Mouse (Mus musculus) embryonic facial prominence, embryonic 13.5 days (tissue): Measurements from ENCODE around the gene Mlph. TPM values are rescaled to one million over a fixed set of nuclear protein-coding genes. Genes with fewer than 3 reads are reported as not detected.

Source experiments
- ATAC-seq: fragments of 200-750 bp; cut with Nextera tagmentation; 2 replicates; pipeline ENCODE4 v1.8.0; 2017; ENCODE audit warnings: low read depth; ENCODE audit not compliant: insufficient number of reproducible peaks, insufficient read depth, low FRiP score, low TSS enrichment
- H3K27ac ChIP-seq: fragments of 300-500 bp; sonication (generic); 2 replicates; pipeline ENCODE4 v1.5.1; 2015; ENCODE audit warnings: moderate library complexity, mild to moderate bottlenecking, inconsistent platforms
- H3K27me3 ChIP-seq: fragments of 300-500 bp; sonication (generic); 2 replicates; pipeline ENCODE4 v1.6.1; 2015; ENCODE audit warnings: mild to moderate bottlenecking, inconsistent platforms
- H3K36me3 ChIP-seq: fragments of 300-500 bp; sonication (generic); 2 replicates; pipeline ENCODE4 v1.6.1; 2015; ENCODE audit warnings: mild to moderate bottlenecking, inconsistent platforms
- H3K4me1 ChIP-seq: fragments of 300-500 bp; sonication (generic); 2 replicates; pipeline ENCODE4 v1.6.1; 2015; ENCODE audit warnings: inconsistent platforms
- H3K4me2 ChIP-seq: fragments of 300-500 bp; sonication (generic); 2 replicates; pipeline ENCODE4 v1.6.1; 2015; ENCODE audit warnings: moderate library complexity, mild to moderate bottlenecking, inconsistent platforms
- H3K4me3 ChIP-seq: fragments of 300-500 bp; sonication (generic); 2 replicates; pipeline ENCODE4 v1.5.1; 2015; ENCODE audit warnings: mild to moderate bottlenecking, inconsistent platforms
- H3K9ac ChIP-seq: fragments of 300-500 bp; sonication (generic); 2 replicates; pipeline ENCODE4 v1.6.1; 2015; ENCODE audit warnings: mild to moderate bottlenecking, inconsistent platforms
- H3K9me3 ChIP-seq: fragments of 300-500 bp; sonication (generic); 2 replicates; pipeline ENCODE4 v1.6.1; 2016; ENCODE audit warnings: inconsistent platforms
- WGBS: fragments of 180-500 bp; shearing (Covaris S2); methylation state at CpG from one replicate; pipeline ENCODE4 v1.1.7; 2015; ENCODE audit warnings: mixed read lengths; 5-methylcytosine and 5-hydroxymethylcytosine counted together
- polyA plus RNA-seq: library from polyadenylated mRNA; unstranded; fragments of >200 nt; fragmentation: Nextera tagmentation; extraction: Ambion mirVana; gene quantifications from 2 replicates; pipeline ENCODE4 v1.2.1, GENCODE M21; 2015

Mlph gene
- polyA plus RNA-seq, 1 experiment from 2014 or later, result 0.60 TPM

GRCm38 (mm10) chr1:90998891-90999611 lies 84.2 kb downstream of the Mlph start:
- Histone ChIP-seq H3K4me3 (peak overlapping the region; percentile 81), H3K9ac (peak overlapping the region; percentile 87), H3K4me1 (peaks cover 30% of the 10 kb centered on the region), H3K4me2 (peak overlapping the region; percentile 99), H3K36me3 (no peaks in the 10 kb centered on the region), H3K9me3 (peaks cover 3% of the 10 kb centered on the region; the same call in 1 of the 2 replicates), H3K27me3 (no peaks in the 10 kb centered on the region), H3K27ac (no peak overlapping the region)
- no peak for ATAC-seq
- 1% methylated on average over 41 of the region's 41 CpGs for WGBS

GRCm38 (mm10) chr1:90999911-91000601 lies 85.2 kb downstream of the Mlph start:
- Histone ChIP-seq H3K36me3 (no peaks in the 10 kb centered on the region), H3K9ac (no peak overlapping the region), H3K9me3 (peaks cover 3% of the 10 kb centered on the region; the same call in 1 of the 2 replicates), H3K4me3 (peak overlapping the region; percentile 81; the same call in 1 of the 2 replicates), H3K4me2 (peak overlapping the region; percentile 99), H3K27me3 (no peaks in the 10 kb centered on the region), H3K27ac (no peak overlapping the region), H3K4me1 (peaks cover 30% of the 10 kb centered on the region)
- WGBS, result 70% methylated on average over 10 of the region's 10 CpGs
- no peak for ATAC-seq

Other genes with a start within 250 kb of the Mlph start
- gene Col6a3, start 71.1 kb upstream of the Mlph start, polyA plus RNA-seq, result 108 and 136 TPM in 2 replicates
- not detected in 2 replicates for gene Prlh, start 38.0 kb downstream of the Mlph start, polyA plus RNA-seq
- gene Rab17, start 54.6 kb downstream of the Mlph start, polyA plus RNA-seq, result 1.3 and 1.5 TPM in 2 replicates
- 33.9 and 35.7 TPM in 2 replicates for gene Lrrfip1, start 83.7 kb downstream of the Mlph start, polyA plus RNA-seq
- gene Rbm44, start 230.0 kb downstream of the Mlph start, polyA plus RNA-seq, result 0.80 and 1.1 TPM in 2 replicates